Mouse (Mus musculus): ENCODE results near the gene Ssc4d. TPM values are rescaled to one million over a fixed set of nuclear protein-coding genes. Genes with fewer than 3 reads are reported as not detected.

The Ssc4d gene
- polyA plus RNA-seq, 1 experiment from 2014 or later, result 2.5 TPM

DNA sequence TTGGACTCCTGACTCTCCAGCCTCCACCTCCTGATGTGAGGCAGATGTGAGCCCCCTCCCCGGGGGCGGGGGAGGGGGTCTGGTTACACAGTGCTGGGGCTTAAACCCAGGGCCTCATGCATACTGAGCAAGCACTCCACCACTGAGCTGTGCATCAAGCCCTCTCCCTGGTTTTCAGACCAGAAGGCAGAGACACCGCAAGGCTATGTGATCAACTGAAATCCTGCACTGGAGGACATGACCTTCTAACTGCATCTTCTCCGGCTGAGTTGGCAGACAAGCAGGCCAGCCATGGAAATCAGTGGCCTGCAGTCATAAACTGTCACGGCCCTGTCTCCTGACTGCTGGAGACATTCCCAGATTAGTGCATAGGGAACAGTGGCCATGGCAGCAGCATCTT lies 33.7 kb downstream of the Ssc4d start:
- Histone ChIP-seq H3K4me1 (ENCODE audit: insufficient read depth, low read depth, low read length) (no peaks in the 10 kb centered on the region), H3K4me3 (ENCODE audit: low read depth, low read length) (no peak overlapping the region), H3K9ac (replicated peaks; ENCODE audit: low read depth) (no peak overlapping the region), H3K27me3 (replicated peaks; ENCODE audit: insufficient read depth, low read length) (no peaks in the 10 kb centered on the region), H3K9me3 (ENCODE audit: low read length) (no peaks in the 10 kb centered on the region), H3K27ac (ENCODE audit: low read length) (no peak overlapping the region), H3K36me3 (ENCODE audit: insufficient read depth, low read length) (no peaks in the 10 kb centered on the region), H3K4me2 (replicated peaks; ENCODE audit: low read depth, low read length) (no peak overlapping the region)
- no peak for DNase-seq (ENCODE audit: low spot score)
- WGBS, result 60% methylated on average over 5 of the region's 5 CpGs
- TF ChIP-seq CTCF (IDR thresholded peaks at IDR 0.05) (no peak), EP300 (IDR thresholded peaks at IDR 0.05) (no peak)
- ATAC-seq, result no peak

GRCm38 (mm10) chr5:135935641-135936190 lies 38.6 kb downstream of the Ssc4d start:
- Histone ChIP-seq H3K4me3 (ENCODE audit: low read depth, low read length) (no peak overlapping the region), H3K9ac (replicated peaks; ENCODE audit: low read depth) (no peak overlapping the region), H3K36me3 (ENCODE audit: insufficient read depth, low read length) (peaks cover 3% of the 10 kb centered on the region; the same call in 1 of the 2 replicates), H3K4me2 (replicated peaks; ENCODE audit: low read depth, low read length) (no peak overlapping the region), H3K27ac (ENCODE audit: low read length) (0 out of 2 replicates have a peak overlapping the region, but pooled peaks have one; percentile 96), H3K9me3 (ENCODE audit: low read length) (no peaks in the 10 kb centered on the region), H3K27me3 (replicated peaks; ENCODE audit: insufficient read depth, low read length) (no peaks in the 10 kb centered on the region), H3K4me1 (ENCODE audit: insufficient read depth, low read depth, low read length) (peaks cover 4% of the 10 kb centered on the region; the same call in 1 of the 2 replicates)
- no peak for DNase-seq (ENCODE audit: low spot score)
- no peak for TF ChIP-seq EP300 (IDR thresholded peaks at IDR 0.05)
- no peak for TF ChIP-seq CTCF (IDR thresholded peaks at IDR 0.05)
- no peak for ATAC-seq
- 72% methylated on average over 6 of the region's 6 CpGs for WGBS

DNA sequence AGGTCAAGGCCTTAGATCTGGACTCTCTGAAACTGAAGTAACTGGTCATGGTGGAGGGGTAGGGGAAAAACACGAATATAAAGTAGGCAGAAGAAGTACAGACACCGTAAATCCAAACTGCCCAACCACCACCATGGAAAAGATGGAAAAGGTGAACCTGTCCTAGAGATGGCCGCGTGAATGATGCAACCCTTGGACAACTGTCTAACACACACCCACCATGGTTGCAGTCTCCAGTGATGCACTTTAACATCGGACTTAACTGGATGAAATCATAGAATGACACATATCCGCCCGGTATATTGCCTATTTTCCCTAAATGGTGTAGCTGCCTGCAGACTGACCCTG lies 39.2 kb downstream of the Ssc4d start:
- 45% methylated on average over 7 of the region's 7 CpGs for WGBS

DNA sequence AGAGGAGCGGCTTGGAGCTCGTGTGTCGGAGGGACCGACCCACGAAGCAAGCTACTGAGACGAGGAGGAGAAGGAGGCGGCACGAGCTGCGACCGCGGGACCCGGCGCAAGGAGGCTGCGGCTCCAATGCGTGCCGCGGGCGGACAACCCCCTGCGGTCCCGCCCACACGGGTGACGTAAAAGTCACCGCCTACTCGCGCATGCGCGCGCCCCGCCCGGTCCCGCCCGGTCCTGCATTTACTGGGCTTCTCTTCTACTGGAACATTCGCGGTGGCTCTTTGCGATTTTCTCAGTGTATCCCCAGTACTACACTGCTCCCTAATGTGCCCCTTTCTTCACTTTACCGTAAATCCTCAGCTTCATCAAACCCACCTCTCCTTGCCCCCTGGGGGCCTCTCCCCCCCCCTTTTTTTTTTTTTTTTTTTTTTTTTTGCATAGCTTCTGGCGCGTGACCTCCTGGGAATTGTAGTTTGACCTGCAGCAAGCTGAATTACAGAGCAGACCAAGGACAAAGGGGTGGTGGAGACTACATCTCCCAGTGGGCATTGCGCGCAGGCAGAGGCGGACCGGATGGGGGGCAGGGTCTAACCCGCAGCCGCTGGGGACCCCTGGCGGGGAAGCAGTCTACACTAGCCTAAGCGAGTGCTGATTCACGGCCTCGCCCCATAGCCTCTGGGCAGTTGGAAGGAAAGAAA lies 39.7 kb downstream of the Ssc4d start, which contains the start of gene Ywhag:
Gene Ywhag, minus strand, starts transcription at position 136 of the 695 bp plus-strand sequence.
- peak within 1 kb of the TSS; percentile 96 for H3K27ac ChIP-seq (ENCODE audit: low read length)
- no peaks in the 10 kb centered on the region for H3K27me3 ChIP-seq (replicated peaks; ENCODE audit: insufficient read depth, low read length)
- H3K9me3 ChIP-seq (ENCODE audit: low read length), result no peaks in the 10 kb centered on the region
- H3K9ac ChIP-seq (replicated peaks; ENCODE audit: low read depth), result peak within 1 kb of the TSS; percentile 66
- peaks cover 14% of the 10 kb centered on the region; the same call in 1 of the 2 replicates for H3K36me3 ChIP-seq (ENCODE audit: insufficient read depth, low read length)
- TF ChIP-seq CTCF (IDR thresholded peaks at IDR 0.05) (peak; percentile 86), EP300 (IDR thresholded peaks at IDR 0.05) (peak; percentile 64)
- DNase-seq (ENCODE audit: low spot score) (peak; percentile 99), ATAC-seq (peak; percentile 97)
- H3K4me2 ChIP-seq (replicated peaks; ENCODE audit: low read depth, low read length), result peak within 1 kb of the TSS; percentile 77
- peak within 1 kb of the TSS; percentile 93 for H3K4me3 ChIP-seq (ENCODE audit: low read depth, low read length)
- H3K4me1 ChIP-seq (ENCODE audit: insufficient read depth, low read depth, low read length), result peaks cover 4% of the 10 kb centered on the region; the same call in 1 of the 2 replicates
- 0% methylated on average over 40 of the region's 48 CpGs for WGBS

More for the DNA sequence above, 39.2 kb downstream of the Ssc4d start:
- Histone ChIP-seq H3K36me3 (ENCODE audit: insufficient read depth, low read length) (peaks cover 9% of the 10 kb centered on the region; the same call in 1 of the 2 replicates), H3K4me1 (ENCODE audit: insufficient read depth, low read depth, low read length) (peaks cover 4% of the 10 kb centered on the region; the same call in 1 of the 2 replicates), H3K27me3 (replicated peaks; ENCODE audit: insufficient read depth, low read length) (no peaks in the 10 kb centered on the region), H3K9me3 (ENCODE audit: low read length) (no peaks in the 10 kb centered on the region), H3K4me3 (ENCODE audit: low read depth, low read length) (0 out of 2 replicates have a peak overlapping the region, but pooled peaks have one; percentile 93), H3K27ac (ENCODE audit: low read length) (peak overlapping the region; percentile 96), H3K4me2 (replicated peaks; ENCODE audit: low read depth, low read length) (peak overlapping the region; percentile 77), H3K9ac (replicated peaks; ENCODE audit: low read depth) (no peak overlapping the region)
- no peak for TF ChIP-seq EP300 (IDR thresholded peaks at IDR 0.05)
- TF ChIP-seq CTCF (IDR thresholded peaks at IDR 0.05), result no peak
- no peak for DNase-seq (ENCODE audit: low spot score)
- peak; percentile 4 for ATAC-seq

DNA sequence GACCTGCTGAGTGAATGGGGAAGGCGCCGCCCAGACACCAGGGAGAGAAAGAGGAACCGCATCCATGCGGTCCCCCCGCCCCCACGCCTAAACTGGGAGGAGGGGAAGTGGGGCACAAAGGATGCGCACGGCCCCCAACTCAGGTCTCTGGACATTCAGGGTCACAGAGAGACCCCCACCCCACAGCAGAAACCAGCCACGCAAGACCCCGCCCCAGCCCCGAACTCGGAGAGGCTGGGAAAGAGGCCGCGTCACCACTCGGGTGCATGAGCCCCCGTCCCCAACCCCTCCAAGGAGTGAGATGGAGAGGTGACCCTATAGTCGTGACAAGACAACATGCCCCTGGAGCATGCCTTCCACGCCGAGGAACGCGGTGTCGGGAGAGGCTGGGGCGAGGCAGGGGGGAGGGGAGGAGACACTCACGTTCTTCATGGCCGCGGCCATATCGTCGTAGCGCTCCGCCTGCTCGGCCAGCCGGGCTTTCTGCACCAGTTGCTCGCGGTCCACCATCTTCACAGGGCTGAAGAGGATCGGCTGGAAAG lies 40.4 kb downstream of the Ssc4d start:
- Histone ChIP-seq H3K9me3 (ENCODE audit: low read length) (no peaks in the 10 kb centered on the region), H3K4me3 (ENCODE audit: low read depth, low read length) (peak overlapping the region; percentile 93), H3K27ac (ENCODE audit: low read length) (peak overlapping the region; percentile 96), H3K4me2 (replicated peaks; ENCODE audit: low read depth, low read length) (peak overlapping the region; percentile 77), H3K9ac (replicated peaks; ENCODE audit: low read depth) (peak overlapping the region; percentile 66), H3K27me3 (replicated peaks; ENCODE audit: insufficient read depth, low read length) (no peaks in the 10 kb centered on the region), H3K4me1 (ENCODE audit: insufficient read depth, low read depth, low read length) (peaks cover 4% of the 10 kb centered on the region; the same call in 1 of the 2 replicates), H3K36me3 (ENCODE audit: insufficient read depth, low read length) (peaks cover 15% of the 10 kb centered on the region; the same call in 1 of the 2 replicates)
- DNase-seq (ENCODE audit: low spot score) (peak; percentile 65), ATAC-seq (peak; percentile 51)
- TF ChIP-seq EP300 (IDR thresholded peaks at IDR 0.05) (no peak), CTCF (IDR thresholded peaks at IDR 0.05) (no peak)
- under 1% methylated on average over 33 of the region's 35 CpGs for WGBS

DNA sequence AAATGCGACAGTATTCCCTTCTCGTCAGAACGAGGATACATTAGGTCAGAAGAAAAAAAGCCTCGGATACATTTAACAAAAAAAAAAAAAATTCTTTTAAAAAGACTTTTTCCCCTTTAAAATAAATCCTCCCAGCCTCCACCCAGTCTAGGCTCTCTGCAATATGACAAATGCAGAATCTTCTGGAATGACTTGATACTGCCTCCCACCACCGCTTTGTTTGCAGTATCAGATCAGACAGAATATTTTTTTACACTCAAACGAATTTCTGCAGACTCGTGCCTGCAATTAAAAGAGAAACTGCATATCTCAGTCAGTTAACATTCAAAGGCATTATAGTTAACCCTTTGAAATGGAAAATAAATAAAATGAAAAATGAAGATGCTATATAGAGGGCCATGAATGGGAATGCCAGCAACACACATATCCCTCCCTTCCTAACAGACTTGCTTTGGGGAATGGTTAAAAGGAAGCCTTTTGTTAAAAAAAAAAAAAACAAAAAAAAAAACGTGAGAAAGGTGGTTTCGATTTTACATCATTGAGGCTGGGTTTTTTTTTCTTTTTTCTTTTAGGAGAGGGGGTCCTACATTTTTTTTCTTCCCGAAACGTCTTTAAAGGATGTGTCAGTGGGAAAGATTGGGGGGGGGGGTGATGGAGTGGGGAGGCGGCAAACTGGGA lies 41.0 kb downstream of the Ssc4d start:
- WGBS, result 6% methylated on average over 12 of the region's 12 CpGs
- ATAC-seq (no peak), DNase-seq (ENCODE audit: low spot score) (no peak)
- TF ChIP-seq CTCF (IDR thresholded peaks at IDR 0.05), result no peak
- no peak for TF ChIP-seq EP300 (IDR thresholded peaks at IDR 0.05)
- Histone ChIP-seq H3K4me2 (replicated peaks; ENCODE audit: low read depth, low read length) (peak overlapping the region; percentile 77), H3K4me1 (ENCODE audit: insufficient read depth, low read depth, low read length) (peaks cover 4% of the 10 kb centered on the region; the same call in 1 of the 2 replicates), H3K36me3 (ENCODE audit: insufficient read depth, low read length) (peaks cover 15% of the 10 kb centered on the region; the same call in 1 of the 2 replicates), H3K4me3 (ENCODE audit: low read depth, low read length) (peak overlapping the region; percentile 93), H3K9me3 (ENCODE audit: low read length) (no peaks in the 10 kb centered on the region), H3K27ac (ENCODE audit: low read length) (peak overlapping the region; percentile 96), H3K27me3 (replicated peaks; ENCODE audit: insufficient read depth, low read length) (no peaks in the 10 kb centered on the region), H3K9ac (replicated peaks; ENCODE audit: low read depth) (peak overlapping the region; percentile 66)
